Mouse (Mus musculus): ENCODE measurements at regions not wholly inside any gene's neighbourhood (a gene's known extent, or its start where the extent isn't known, plus 50 kb on each side); places are given as distances from the start of the nearest gene placed in this dataset.

- no peak for DNase-seq (ENCODE audit: low spot score)
- no peaks in the 10 kb centered on the region; the same call in 1 of the 2 replicates for H3K4me1 ChIP-seq (replicated peaks; ENCODE audit: control insufficient read depth, insufficient read depth, low read length)
- H3K4me2 ChIP-seq (ENCODE audit: low read length) = no peak overlapping the region
- no peaks in the 10 kb centered on the region for H3K36me3 ChIP-seq (ENCODE audit: control insufficient read depth, insufficient read depth, low read length)
- H3K27me3 ChIP-seq (replicated peaks; ENCODE audit: control insufficient read depth, insufficient read depth, low read length) = no peaks in the 10 kb centered on the region
- WGBS = 63% methylated on average over 6 of the region's 6 CpGs
- H3K27ac ChIP-seq (ENCODE audit: low read depth) = no peak overlapping the region
- no peak overlapping the region for H3K4me3 ChIP-seq (ENCODE audit: low read depth, low read length)
- no peaks in the 10 kb centered on the region for H3K9me3 ChIP-seq (ENCODE audit: control insufficient read depth, low read length)
- no peak overlapping the region for H3K9ac ChIP-seq (ENCODE audit: low read length)
- ATAC-seq (replicated peaks; ENCODE audit: low FRiP score, low TSS enrichment, low read depth) = no peak
These were observed 80.5 kb upstream of the Pum3 start for GRCm38 (mm10) chr19:27509956-27510639.

- DNase-seq (ENCODE audit: low spot score) (no peak), ATAC-seq (replicated peaks; ENCODE audit: low FRiP score, low TSS enrichment, low read depth) (no peak)
- no peak overlapping the region for H3K27ac ChIP-seq (ENCODE audit: low read depth)
- no peaks in the 10 kb centered on the region for H3K9me3 ChIP-seq (ENCODE audit: control insufficient read depth, low read length)
- no peaks in the 10 kb centered on the region for H3K27me3 ChIP-seq (replicated peaks; ENCODE audit: control insufficient read depth, insufficient read depth, low read length)
- H3K4me3 ChIP-seq (ENCODE audit: low read depth, low read length) = no peak overlapping the region
- H3K4me2 ChIP-seq (ENCODE audit: low read length) = no peak overlapping the region
- no peaks in the 10 kb centered on the region for H3K4me1 ChIP-seq (replicated peaks; ENCODE audit: control insufficient read depth, insufficient read depth, low read length)
- WGBS = 79% methylated on average over 4 of the region's 4 CpGs
- no peaks in the 10 kb centered on the region for H3K36me3 ChIP-seq (ENCODE audit: control insufficient read depth, insufficient read depth, low read length)
- H3K9ac ChIP-seq (ENCODE audit: low read length) = no peak overlapping the region
These were observed 68.7 kb upstream of the Pum3 start for GRCm38 (mm10) chr19:27498278-27498677.

DNA sequence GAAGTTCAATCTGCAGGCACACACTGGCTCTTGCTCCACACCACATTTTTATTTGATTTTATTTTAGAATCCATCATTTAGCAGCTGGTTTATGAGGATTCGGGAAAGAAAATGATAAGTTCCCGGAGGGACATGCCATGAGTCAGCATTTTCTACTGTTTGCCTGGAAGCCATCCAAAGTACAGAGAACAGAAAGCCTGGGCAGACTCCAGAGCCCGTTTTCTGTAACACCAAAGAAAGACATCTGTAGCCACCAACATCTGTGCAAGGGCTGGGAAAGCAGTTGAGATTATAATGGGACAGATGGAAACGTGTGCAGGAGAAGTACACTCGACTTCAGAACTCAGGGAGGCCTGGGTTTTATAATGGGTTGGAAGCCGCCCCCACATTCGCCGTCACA, 62.8 kb upstream of the Pum3 start:
- DNase-seq (ENCODE audit: low spot score) (no peak), ATAC-seq (replicated peaks; ENCODE audit: low FRiP score, low TSS enrichment, low read depth) (no peak)
- WGBS = 81% methylated on average over 8 of the region's 8 CpGs

DNA sequence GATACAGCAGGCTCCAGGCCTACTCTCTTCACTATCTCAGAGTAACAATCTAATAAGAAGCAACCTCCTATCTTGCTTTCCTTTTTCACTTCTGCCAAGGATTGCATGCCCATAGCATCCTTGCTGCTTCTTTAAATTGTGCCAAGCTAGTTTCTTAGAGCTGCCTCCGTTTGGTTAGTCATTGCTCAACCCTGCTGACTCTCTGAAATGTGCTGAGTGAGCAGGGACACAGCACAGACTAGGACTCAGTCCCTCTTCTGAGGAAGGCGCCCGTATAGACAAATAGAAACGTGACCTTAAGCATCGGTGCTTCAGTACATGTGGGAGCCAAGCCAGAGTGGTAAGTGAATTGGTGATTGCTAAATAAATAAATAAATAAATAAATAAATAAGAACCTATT, 62.2 kb upstream of the Pum3 start:
- Histone ChIP-seq H3K4me2 (ENCODE audit: low read length) (no peak overlapping the region), H3K4me3 (ENCODE audit: low read depth, low read length) (no peak overlapping the region), H3K27ac (ENCODE audit: low read depth) (no peak overlapping the region), H3K9ac (ENCODE audit: low read length) (no peak overlapping the region), H3K9me3 (ENCODE audit: control insufficient read depth, low read length) (no peaks in the 10 kb centered on the region), H3K27me3 (replicated peaks; ENCODE audit: control insufficient read depth, insufficient read depth, low read length) (no peaks in the 10 kb centered on the region), H3K4me1 (replicated peaks; ENCODE audit: control insufficient read depth, insufficient read depth, low read length) (no peaks in the 10 kb centered on the region), H3K36me3 (ENCODE audit: control insufficient read depth, insufficient read depth, low read length) (no peaks in the 10 kb centered on the region)
- ATAC-seq (replicated peaks; ENCODE audit: low FRiP score, low TSS enrichment, low read depth) (no peak), DNase-seq (ENCODE audit: low spot score) (no peak)
- 93% methylated on average over 5 of the region's 5 CpGs for WGBS

More for the DNA sequence above, 62.8 kb upstream of the Pum3 start:
- no peaks in the 10 kb centered on the region for H3K36me3 ChIP-seq (ENCODE audit: control insufficient read depth, insufficient read depth, low read length)
- H3K4me2 ChIP-seq (ENCODE audit: low read length) = no peak overlapping the region
- no peaks in the 10 kb centered on the region for H3K27me3 ChIP-seq (replicated peaks; ENCODE audit: control insufficient read depth, insufficient read depth, low read length)
- H3K9me3 ChIP-seq (ENCODE audit: control insufficient read depth, low read length) = no peaks in the 10 kb centered on the region
- H3K9ac ChIP-seq (ENCODE audit: low read length) = no peak overlapping the region
- no peak overlapping the region for H3K27ac ChIP-seq (ENCODE audit: low read depth)
- no peak overlapping the region for H3K4me3 ChIP-seq (ENCODE audit: low read depth, low read length)
- H3K4me1 ChIP-seq (replicated peaks; ENCODE audit: control insufficient read depth, insufficient read depth, low read length) = no peaks in the 10 kb centered on the region

- no peak for DNase-seq (ENCODE audit: low spot score)
- no peaks in the 10 kb centered on the region for H3K27me3 ChIP-seq (replicated peaks; ENCODE audit: control insufficient read depth, insufficient read depth, low read length)
- 88% methylated on average over 4 of the region's 4 CpGs for WGBS
- no peaks in the 10 kb centered on the region for H3K9me3 ChIP-seq (ENCODE audit: control insufficient read depth, low read length)
- no peak for ATAC-seq (replicated peaks; ENCODE audit: low FRiP score, low TSS enrichment, low read depth)
- H3K9ac ChIP-seq (ENCODE audit: low read length) = no peak overlapping the region
- H3K36me3 ChIP-seq (ENCODE audit: control insufficient read depth, insufficient read depth, low read length) = no peaks in the 10 kb centered on the region
- H3K27ac ChIP-seq (ENCODE audit: low read depth) = no peak overlapping the region
- no peak overlapping the region for H3K4me2 ChIP-seq (ENCODE audit: low read length)
- no peaks in the 10 kb centered on the region for H3K4me1 ChIP-seq (replicated peaks; ENCODE audit: control insufficient read depth, insufficient read depth, low read length)
- H3K4me3 ChIP-seq (ENCODE audit: low read depth, low read length) = no peak overlapping the region
These were observed 59.4 kb upstream of the Pum3 start for GRCm38 (mm10) chr19:27489053-27489452.
